Mouse (Mus musculus) lung, embryonic 15.5 days (tissue): ENCODE data around the gene Tmem189. TPM values are rescaled to one million over a fixed set of nuclear protein-coding genes. Genes with fewer than 3 reads are reported as not detected.
"Not testable (repeated sequence)": the region's sequence is repeated elsewhere in the genome, so short reads cannot be mapped to it uniquely, and the experiment has no call there.

ENCODE experiments used
- ATAC-seq: fragments of 200-750 bp; cut with Nextera tagmentation; 2 replicates; pipeline ENCODE4 v1.8.0; 2017; ENCODE audit warnings: moderate number of reproducible peaks, borderline replicate concordance; ENCODE audit not compliant: low FRiP score, low TSS enrichment; ENCODE audit errors: extremely low read depth
- H3K27ac ChIP-seq: fragments of 300-500 bp; sonication (generic); 2 replicates; pipeline ENCODE4 v1.5.1; 2015; ENCODE audit warnings: moderate library complexity, mild to moderate bottlenecking, inconsistent platforms
- H3K27me3 ChIP-seq: fragments of 300-500 bp; sonication (generic); 2 replicates; pipeline ENCODE4 v1.6.1; 2015; ENCODE audit warnings: inconsistent platforms
- H3K36me3 ChIP-seq: fragments of 300-500 bp; sonication (generic); 2 replicates; pipeline ENCODE4 v1.6.1; 2015; ENCODE audit warnings: inconsistent platforms
- H3K4me1 ChIP-seq: fragments of 300-500 bp; sonication (generic); 2 replicates; pipeline ENCODE4 v1.6.1; 2015; ENCODE audit warnings: inconsistent platforms
- H3K4me2 ChIP-seq: fragments of 300-500 bp; sonication (generic); 2 replicates; pipeline ENCODE4 v1.6.1; 2015; ENCODE audit warnings: inconsistent platforms, mild to moderate bottlenecking, moderate library complexity
- H3K4me3 ChIP-seq: fragments of 300-500 bp; sonication (generic); 2 replicates; pipeline ENCODE4 v1.5.1; 2015; ENCODE audit warnings: mild to moderate bottlenecking, inconsistent platforms
- H3K9ac ChIP-seq: fragments of 300-500 bp; sonication (generic); 2 replicates; pipeline ENCODE4 v1.6.1; 2015; ENCODE audit warnings: inconsistent platforms
- H3K9me3 ChIP-seq: fragments of 300-500 bp; sonication (generic); 2 replicates; pipeline ENCODE4 v1.6.1; 2016; ENCODE audit warnings: inconsistent platforms
- WGBS: fragments of 180-500 bp; shearing (Covaris S2); methylation state at CpG from one replicate; pipeline ENCODE4 v1.1.7; 2015; 5-methylcytosine and 5-hydroxymethylcytosine counted together
- polyA plus RNA-seq: library from polyadenylated mRNA; unstranded; fragments of >200 nt; fragmentation: Nextera tagmentation; extraction: Ambion mirVana; gene quantifications from 2 replicates; pipeline ENCODE4 v1.2.1, GENCODE M21; 2015

Tmem189 gene
- polyA plus RNA-seq, 1 experiment from 2014 or later: 43.8 TPM

GRCm38 (mm10) chr2:167658712-167659111 is 30.9 kb downstream of the Tmem189 start:
- Histone ChIP-seq H3K4me1 (peaks cover 39% of the 10 kb centered on the region), H3K4me2 (peak overlapping the region; percentile 91), H3K4me3 (no peak overlapping the region)

GRCm38 (mm10) chr2:167657973-167658372 is 31.6 kb downstream of the Tmem189 start:
- Histone ChIP-seq H3K4me1 (peaks cover 39% of the 10 kb centered on the region), H3K4me3 (no peak overlapping the region), H3K27me3 (peaks cover 7% of the 10 kb centered on the region; the same call in 1 of the 2 replicates), H3K27ac (no peak overlapping the region), H3K9me3 (no peaks in the 10 kb centered on the region), H3K9ac (peak overlapping the region; percentile 34), H3K4me2 (no peak overlapping the region), H3K36me3 (peaks cover 6% of the 10 kb centered on the region; the same call in 1 of the 2 replicates)
- no peak for ATAC-seq
- WGBS: 84% methylated on average over 4 of the region's 4 CpGs

More at GRCm38 (mm10) chr2:167658712-167659111, 30.9 kb downstream of the Tmem189 start:
- Histone ChIP-seq H3K9me3 (no peaks in the 10 kb centered on the region), H3K27me3 (peaks cover 7% of the 10 kb centered on the region; the same call in 1 of the 2 replicates), H3K9ac (no peak overlapping the region), H3K27ac (peak overlapping the region; percentile 12; the same call in 1 of the 2 replicates), H3K36me3 (peaks cover 6% of the 10 kb centered on the region; the same call in 1 of the 2 replicates)
- no peak for ATAC-seq
- WGBS: 48% methylated on average over 11 of the region's 11 CpGs

- Histone ChIP-seq H3K27ac (0 out of 2 replicates have a peak overlapping the region, but pooled peaks have one; percentile 22), H3K4me2 (no peak overlapping the region), H3K36me3 (peaks cover 6% of the 10 kb centered on the region; the same call in 1 of the 2 replicates), H3K9ac (no peak overlapping the region), H3K27me3 (no peaks in the 10 kb centered on the region), H3K4me3 (no peak overlapping the region), H3K9me3 (no peaks in the 10 kb centered on the region), H3K4me1 (peaks cover 33% of the 10 kb centered on the region)
- ATAC-seq: no peak
- 79% methylated on average over 16 of the region's 16 CpGs for WGBS
These were observed 32.8 kb downstream of the Tmem189 start for GRCm38 (mm10) chr2:167656629-167657478.

- Histone ChIP-seq H3K27me3 (no peaks in the 10 kb centered on the region), H3K4me2 (no peak overlapping the region), H3K36me3 (peaks cover 6% of the 10 kb centered on the region; the same call in 1 of the 2 replicates), H3K9ac (no peak overlapping the region), H3K9me3 (no peaks in the 10 kb centered on the region), H3K4me1 (peaks cover 22% of the 10 kb centered on the region), H3K4me3 (no peak overlapping the region), H3K27ac (no peak overlapping the region)
- WGBS: 84% methylated on average over 10 of the region's 10 CpGs
- ATAC-seq: no peak
These were observed 34.6 kb downstream of the Tmem189 start for GRCm38 (mm10) chr2:167654911-167655600.

- no peak for ATAC-seq
- Histone ChIP-seq H3K27me3 (no peaks in the 10 kb centered on the region), H3K36me3 (peaks cover 13% of the 10 kb centered on the region), H3K9ac (no peak overlapping the region), H3K4me1 (no peaks in the 10 kb centered on the region), H3K4me2 (no peak overlapping the region), H3K27ac (no peak overlapping the region), H3K9me3 (no peaks in the 10 kb centered on the region), H3K4me3 (no peak overlapping the region)
- 48% methylated on average over 7 of the region's 7 CpGs for WGBS
These were observed 36.9 kb downstream of the Tmem189 start for GRCm38 (mm10) chr2:167652694-167653093.

- no peak for ATAC-seq
- Histone ChIP-seq H3K4me2 (no peak overlapping the region), H3K27me3 (no peaks in the 10 kb centered on the region), H3K4me3 (no peak overlapping the region), H3K4me1 (no peaks in the 10 kb centered on the region), H3K9ac (no peak overlapping the region), H3K9me3 (no peaks in the 10 kb centered on the region), H3K36me3 (peaks cover 16% of the 10 kb centered on the region), H3K27ac (no peak overlapping the region)
- WGBS: 87% methylated on average over 9 of the region's 9 CpGs
These were observed 38.0 kb downstream of the Tmem189 start for GRCm38 (mm10) chr2:167651622-167652021.

GRCm38 (mm10) chr2:167649290-167650032 is 40.2 kb downstream of the Tmem189 start:
- no peaks in the 10 kb centered on the region for H3K9me3 ChIP-seq
- H3K36me3 ChIP-seq: peaks cover 29% of the 10 kb centered on the region
- no peak overlapping the region for H3K27ac ChIP-seq
- no peak overlapping the region for H3K4me3 ChIP-seq
- ATAC-seq: no peak
- no peak overlapping the region for H3K9ac ChIP-seq
- WGBS: 74% methylated on average over 12 of the region's 12 CpGs
- H3K4me1 ChIP-seq: no peaks in the 10 kb centered on the region
- no peak overlapping the region for H3K4me2 ChIP-seq
- H3K27me3 ChIP-seq: no peaks in the 10 kb centered on the region

- Histone ChIP-seq H3K4me1 (no peaks in the 10 kb centered on the region), H3K36me3 (peaks cover 32% of the 10 kb centered on the region), H3K4me2 (no peak overlapping the region), H3K9me3 (no peaks in the 10 kb centered on the region), H3K27me3 (no peaks in the 10 kb centered on the region), H3K27ac (no peak overlapping the region), H3K4me3 (no peak overlapping the region), H3K9ac (no peak overlapping the region)
- ATAC-seq: no peak
- 56% methylated on average over 4 of the region's 4 CpGs for WGBS
These were observed 43.2 kb downstream of the Tmem189 start for GRCm38 (mm10) chr2:167646411-167646810.

GRCm38 (mm10) chr2:167643356-167644052 is 46.1 kb downstream of the Tmem189 start:
- H3K4me2 ChIP-seq, H3K9me3 ChIP-seq, H3K9ac ChIP-seq, H3K4me3 ChIP-seq, H3K27me3 ChIP-seq, ATAC-seq, H3K27ac ChIP-seq, H3K4me1 ChIP-seq: not testable (repeated sequence)
- H3K36me3 ChIP-seq: peaks cover 32% of the 10 kb centered on the region
- WGBS: 80% methylated on average over 13 of the region's 13 CpGs

GRCm38 (mm10) chr2:167642164-167642563 is 47.5 kb downstream of the Tmem189 start:
- Histone ChIP-seq H3K36me3 (peaks cover 22% of the 10 kb centered on the region), H3K4me2 (no peak overlapping the region), H3K9ac (no peak overlapping the region), H3K4me1 (no peaks in the 10 kb centered on the region), H3K9me3 (no peaks in the 10 kb centered on the region), H3K27me3 (no peaks in the 10 kb centered on the region), H3K27ac (no peak overlapping the region), H3K4me3 (no peak overlapping the region)
- 89% methylated on average over 6 of the region's 6 CpGs for WGBS
- ATAC-seq: no peak

GRCm38 (mm10) chr2:167641337-167641736 is 48.3 kb downstream of the Tmem189 start:
- H3K9ac ChIP-seq: no peak overlapping the region
- H3K4me3 ChIP-seq: no peak overlapping the region
- no peak overlapping the region for H3K27ac ChIP-seq
- ATAC-seq: no peak
- no peaks in the 10 kb centered on the region for H3K4me1 ChIP-seq
- WGBS: 41% methylated on average over 8 of the region's 8 CpGs
- no peaks in the 10 kb centered on the region for H3K9me3 ChIP-seq
- H3K4me2 ChIP-seq: no peak overlapping the region
- H3K36me3 ChIP-seq: peaks cover 22% of the 10 kb centered on the region
- H3K27me3 ChIP-seq: no peaks in the 10 kb centered on the region
